In the genomic region with DNA sequence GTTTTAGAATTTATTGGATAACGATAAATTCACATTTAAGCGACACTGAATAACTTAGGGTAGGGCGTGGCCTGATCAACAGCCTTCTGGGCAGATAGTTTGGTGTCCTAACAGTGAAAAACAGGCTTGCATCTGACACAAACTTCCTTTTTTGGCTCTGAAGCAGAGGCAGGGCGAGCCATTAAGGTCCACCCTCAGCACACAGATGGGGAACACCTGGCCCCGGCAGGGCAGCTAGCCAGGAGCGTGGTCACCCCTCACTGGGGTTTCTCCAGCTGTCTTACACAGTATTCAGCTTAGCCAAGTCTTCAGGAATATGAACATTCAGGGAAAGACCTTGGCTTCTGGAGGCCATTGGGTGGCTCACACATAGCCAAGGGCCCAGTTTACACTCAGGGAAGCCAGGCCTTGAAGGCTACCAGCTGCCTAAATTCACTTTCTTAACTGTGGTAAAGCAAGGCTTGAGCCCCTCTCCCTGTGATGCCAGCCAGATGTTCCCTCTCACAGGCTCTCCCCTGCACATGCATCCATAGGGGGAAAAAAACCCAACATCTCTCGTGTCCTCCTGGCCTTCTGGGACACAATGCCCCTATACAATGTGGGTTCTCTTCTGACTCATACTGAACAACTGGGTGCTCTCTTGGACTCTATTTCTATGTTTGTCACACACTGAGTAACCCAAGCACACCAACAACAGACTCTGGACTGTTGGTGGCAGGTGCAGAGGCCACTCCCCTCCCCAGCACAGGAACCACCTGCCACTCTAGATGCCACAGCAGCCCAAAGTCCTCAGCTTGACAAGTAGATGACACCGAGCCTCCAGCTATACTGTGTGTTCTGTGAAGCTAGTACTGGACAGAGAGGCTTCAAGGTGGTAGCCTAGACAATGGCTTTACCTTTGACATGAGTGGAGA, we compare ENCODE assay signal across 10 mouse cellular contexts. TPM values are rescaled to one million over a fixed set of nuclear protein-coding genes. Genes with fewer than 3 reads are reported as not detected.
DNase-seq lines count a peak whose midpoint lies in the region; ATAC-seq and TF ChIP-seq lines count a peak whose summit lies in the region.
"Had no signal": no experiment of that assay in that cellular context is flagged by ENCODE, and none has a peak within 500 bp of the region (broad histone marks: within the 10 kb centered on the region; RNA-seq: fewer than 3 reads in every experiment).

No protein-coding gene starts in this region.

- no peaks in the 10 kb centered on the region for H3K27me3 ChIP-seq in liver, embryonic 11.5 days (replicated peaks; ENCODE audit: control insufficient read depth, insufficient read depth, low read length)
- no peaks in the 10 kb centered on the region for H3K27me3 ChIP-seq in heart, embryonic 15.5 days
- no peaks in the 10 kb centered on the region; the same call in 1 of the 2 replicates for H3K27me3 ChIP-seq in midbrain, embryonic 14.5 days (ENCODE audit: control insufficient read depth, insufficient read depth, low read length)
- H3K27me3 ChIP-seq in midbrain, postnatal 0 days (ENCODE audit: insufficient read depth, low read length): no peaks in the 10 kb centered on the region
- H3K27me3 ChIP-seq: forebrain, embryonic 13.5 days had no signal

- H3K9ac ChIP-seq in liver, embryonic 11.5 days (ENCODE audit: low read depth, low read length): no peak overlapping the region
- H3K9ac ChIP-seq in heart, embryonic 15.5 days: no peak overlapping the region
- H3K9ac ChIP-seq in midbrain, embryonic 14.5 days (replicated peaks; ENCODE audit: low read length): no peak overlapping the region
- H3K9ac ChIP-seq in midbrain, postnatal 0 days (replicated peaks; ENCODE audit: low read length, poor library complexity, severe bottlenecking): no peak overlapping the region
- H3K9ac ChIP-seq: forebrain, embryonic 13.5 days had no signal

- TF ChIP-seq CTCF in midbrain, postnatal 0 days (IDR thresholded peaks at IDR 0.05): no peak

- peaks cover 7% of the 10 kb centered on the region for H3K4me1 ChIP-seq in liver, embryonic 11.5 days (replicated peaks; ENCODE audit: control insufficient read depth, insufficient read depth, low read length)
- H3K4me1 ChIP-seq in heart, embryonic 15.5 days (replicated peaks): peaks cover 68% of the 10 kb centered on the region
- peaks cover 12% of the 10 kb centered on the region for H3K4me1 ChIP-seq in midbrain, embryonic 14.5 days (ENCODE audit: control insufficient read depth, insufficient read depth, low read length)
- H3K4me1 ChIP-seq in midbrain, postnatal 0 days (ENCODE audit: insufficient read depth, low read length): 0 out of 2 replicates have a peak, but pooled peaks cover 4% of the 10 kb centered on the region

- H3K4me3 ChIP-seq in liver, embryonic 11.5 days (ENCODE audit: low read depth, low read length): no peak overlapping the region
- H3K4me3 ChIP-seq in heart, embryonic 15.5 days: no peak overlapping the region
- H3K4me3 ChIP-seq in midbrain, embryonic 14.5 days (replicated peaks; ENCODE audit: low read depth, low read length): no peak overlapping the region
- H3K4me3 ChIP-seq in midbrain, postnatal 0 days (ENCODE audit: low read depth, low read length): no peak overlapping the region
- H3K4me3 ChIP-seq: forebrain, embryonic 13.5 days had no signal

- 76% methylated on average over 8 of the region's 8 CpGs for WGBS in liver, embryonic 11.5 days
- WGBS in heart, embryonic 15.5 days: 72% methylated on average over 8 of the region's 8 CpGs
- 91% methylated on average over 8 of the region's 8 CpGs for WGBS in midbrain, embryonic 14.5 days
- 89% methylated on average over 8 of the region's 8 CpGs for WGBS in midbrain, postnatal 0 days

- DNase-seq in liver: peak; percentile 26
- DNase-seq in liver, embryonic 11.5 days (ENCODE audit: low spot score): no peak
- DNase-seq in lung, postnatal 10 days: peak; percentile 74
- peak; percentile 79 for DNase-seq in thymus, postnatal 14 days
- DNase-seq in midbrain, embryonic 14.5 days: no peak
- DNase-seq in midbrain, postnatal 0 days (ENCODE audit: low spot score): no peak
- DNase-seq in layer of hippocampus, adult 9-10 months (ENCODE audit: low spot score): no peak

- no peak overlapping the region for H3K27ac ChIP-seq in liver, embryonic 11.5 days (ENCODE audit: low read depth, low read length)
- H3K27ac ChIP-seq in heart, embryonic 15.5 days: peak overlapping the region; percentile 50
- no peak overlapping the region for H3K27ac ChIP-seq in midbrain, embryonic 14.5 days (replicated peaks; ENCODE audit: low read depth, low read length)
- no peak overlapping the region for H3K27ac ChIP-seq in midbrain, postnatal 0 days (ENCODE audit: low read depth, low read length)
- H3K27ac ChIP-seq: forebrain, embryonic 13.5 days had no signal

- no peak overlapping the region for H3K4me2 ChIP-seq in liver, embryonic 11.5 days
- no peak overlapping the region for H3K4me2 ChIP-seq in heart, embryonic 15.5 days
- H3K4me2 ChIP-seq in midbrain, embryonic 14.5 days (ENCODE audit: low read length): no peak overlapping the region
- H3K4me2 ChIP-seq in midbrain, postnatal 0 days (ENCODE audit: low read depth, low read length, poor library complexity, severe bottlenecking): no peak overlapping the region
- H3K4me2 ChIP-seq: forebrain, embryonic 13.5 days had no signal

- ATAC-seq in liver, embryonic 11.5 days (replicated peaks; ENCODE audit: low FRiP score): no peak
- ATAC-seq in heart, embryonic 15.5 days (replicated peaks; ENCODE audit: insufficient number of reproducible peaks, insufficient read depth, low FRiP score, low read depth): no peak
- ATAC-seq in midbrain, embryonic 14.5 days (ENCODE audit: low FRiP score, low TSS enrichment): no peak
- ATAC-seq in midbrain, postnatal 0 days (ENCODE audit: low FRiP score): no peak
- ATAC-seq: forebrain, embryonic 13.5 days had no signal

- H3K9me3 ChIP-seq in liver, embryonic 11.5 days (ENCODE audit: control insufficient read depth, low read length): no peaks in the 10 kb centered on the region
- H3K9me3 ChIP-seq in heart, embryonic 15.5 days (replicated peaks): no peaks in the 10 kb centered on the region
- H3K9me3 ChIP-seq in midbrain, embryonic 14.5 days (ENCODE audit: control insufficient read depth, low read length): no peaks in the 10 kb centered on the region
- H3K9me3 ChIP-seq in midbrain, postnatal 0 days (ENCODE audit: low read length): no peaks in the 10 kb centered on the region
- H3K9me3 ChIP-seq: forebrain, embryonic 13.5 days had no signal

- no peaks in the 10 kb centered on the region for H3K36me3 ChIP-seq in liver, embryonic 11.5 days (ENCODE audit: control insufficient read depth, insufficient read depth, low read length)
- no peaks in the 10 kb centered on the region for H3K36me3 ChIP-seq in heart, embryonic 15.5 days
- H3K36me3 ChIP-seq in midbrain, embryonic 14.5 days (ENCODE audit: control insufficient read depth, insufficient read depth, low read length): no peaks in the 10 kb centered on the region
- no peaks in the 10 kb centered on the region for H3K36me3 ChIP-seq in midbrain, postnatal 0 days (ENCODE audit: insufficient read depth, low read length)

RNA-seq across cellular contexts. Expression of a gene that starts 20.2 kb away (rescaled TPM):
- 2.2 and 2.4 TPM in 2 replicates for polyA plus RNA-seq in liver, embryonic 11.5 days (2014; fragmentation: Nextera tagmentation; extraction: Ambion mirVana)
- 8.6 and 12.1 TPM in 2 replicates for polyA plus RNA-seq in heart, embryonic 15.5 days (2015; fragmentation: Nextera tagmentation; extraction: Ambion mirVana)
- 14.5 and 15.1 TPM in 2 replicates for polyA plus RNA-seq in midbrain, embryonic 14.5 days (2014; fragmentation: Nextera tagmentation; extraction: Ambion mirVana)
- total RNA-seq in midbrain, postnatal 0 days (2014; rRNA removed): 49.2 and 50.3 TPM in 2 replicates
- 14.1 and 16.1 TPM in 2 replicates for polyA plus RNA-seq in midbrain, postnatal 0 days (2015; fragmentation: Nextera tagmentation; extraction: Ambion mirVana)
- total RNA-seq: MEL had no signal

Comparison
In these comparisons a context has a peak if more than half of its experiments do, and no peak if none do; other contexts are left out.
1. DNase-seq: peak in liver (single experiment), lung, postnatal 10 days (single experiment) and thymus, postnatal 14 days (single experiment); none in liver, embryonic 11.5 days (single experiment), midbrain, embryonic 14.5 days (single experiment), midbrain, postnatal 0 days (single experiment) and layer of hippocampus, adult 9-10 months (single experiment).